Mouse (Mus musculus) mature B cell (primary cell): Measurements from ENCODE around the gene Gm20219.

Experiments used
- in situ Hi-C: fragments of 300-500 bp; cut with MboI; formaldehyde crosslinking; loops from 2 replicates; pipeline ENCODE4 v1.14.3; 2019

The Gm20219 gene

GRCm38 (mm10) chr17:56552781-56553363, 1.3 kb downstream of the Gm20219 start:
- in situ Hi-C loops: no loop called here

- in situ Hi-C loops: no loop called here
Observed at GRCm38 (mm10) chr17:56551841-56552581, 2.2 kb downstream of the Gm20219 start.

- in situ Hi-C loops: no loop called here
Observed at GRCm38 (mm10) chr17:56550784-56551475, 3.3 kb downstream of the Gm20219 start.

GRCm38 (mm10) chr17:56548605-56549105, 5.5 kb downstream of the Gm20219 start:
- in situ Hi-C loops: loop anchor here (5.0 kb wide), 1 partner anchor 191 kb away; no protein-coding TSS in a partner anchor

- in situ Hi-C loops: loop anchor here (5.0 kb wide), 1 partner anchor 191 kb away; no protein-coding TSS in a partner anchor
Observed at GRCm38 (mm10) chr17:56547846-56548604, 6.2 kb downstream of the Gm20219 start.

- in situ Hi-C loops: loop anchor here (5.0 kb wide), 1 partner anchor 190 kb away; no protein-coding TSS in a partner anchor
Observed at GRCm38 (mm10) chr17:56547116-56547845, 6.9 kb downstream of the Gm20219 start.

- in situ Hi-C loops: loop anchor here (5.0 kb wide), 1 partner anchor 189 kb away; no protein-coding TSS in a partner anchor
Observed at GRCm38 (mm10) chr17:56546576-56546975, 7.6 kb downstream of the Gm20219 start.

GRCm38 (mm10) chr17:56545945-56546344, 8.2 kb downstream of the Gm20219 start:
- in situ Hi-C loops: loop anchor here (5.0 kb wide), 1 partner anchor 189 kb away; no protein-coding TSS in a partner anchor

- in situ Hi-C loops: loop anchor here (5.0 kb wide), 1 partner anchor 188 kb away; no protein-coding TSS in a partner anchor
Observed at GRCm38 (mm10) chr17:56544699-56545387, 9.3 kb downstream of the Gm20219 start.

- in situ Hi-C loops: no loop called here
Observed at GRCm38 (mm10) chr17:56543684-56544224, 10.4 kb downstream of the Gm20219 start.

GRCm38 (mm10) chr17:56542736-56543135, 11.5 kb downstream of the Gm20219 start:
- in situ Hi-C loops: no loop called here

- in situ Hi-C loops: no loop called here
Observed at GRCm38 (mm10) chr17:56540562-56540975, 13.6 kb downstream of the Gm20219 start.

- in situ Hi-C loops: no loop called here
Observed at GRCm38 (mm10) chr17:56537912-56538311, 16.3 kb downstream of the Gm20219 start.

GRCm38 (mm10) chr17:56536874-56537273, 17.3 kb downstream of the Gm20219 start:
- in situ Hi-C loops: no loop called here

- in situ Hi-C loops: no loop called here
Observed at GRCm38 (mm10) chr17:56536192-56536591, 18.0 kb downstream of the Gm20219 start.

GRCm38 (mm10) chr17:56524943-56525342, 29.2 kb downstream of the Gm20219 start:
- in situ Hi-C loops: no loop called here

- in situ Hi-C loops: no loop called here
Observed at GRCm38 (mm10) chr17:56522744-56523143, 31.4 kb downstream of the Gm20219 start.

- in situ Hi-C loops: no loop called here
Observed at GRCm38 (mm10) chr17:56515690-56516410, 38.3 kb downstream of the Gm20219 start.

- in situ Hi-C loops: no loop called here
Observed at GRCm38 (mm10) chr17:56514916-56515315, 39.3 kb downstream of the Gm20219 start.
